Mouse (Mus musculus) kidney, embryonic 16.5 days (tissue): ENCODE data around the gene Tas2r118. TPM values are rescaled to one million over a fixed set of nuclear protein-coding genes. Genes with fewer than 3 reads are reported as not detected.
A peak's percentile ranks its signal among the peaks of the same experiment; 100 is the strongest.

Experiments used
- ATAC-seq: fragments of 200-750 bp; cut with Nextera tagmentation; 2 replicates; pipeline ENCODE4 v1.8.0; 2017; ENCODE audit warnings: moderate TSS enrichment; ENCODE audit not compliant: low FRiP score, low TSS enrichment
- H3K27ac ChIP-seq: fragments of 300-500 bp; sonication (generic); 2 replicates; pipeline ENCODE4 v1.5.1; 2014; ENCODE audit warnings: low read length
- H3K27me3 ChIP-seq: fragments of 300-500 bp; sonication (generic); 2 replicates; pipeline ENCODE4 v1.6.1; 2014; ENCODE audit warnings: low read length, control low read depth, mixed read lengths; ENCODE audit not compliant: insufficient read depth
- H3K36me3 ChIP-seq: fragments of 300-500 bp; sonication (generic); 2 replicates; pipeline ENCODE4 v1.6.1; 2014; ENCODE audit warnings: low read length, control low read depth, mixed read lengths; ENCODE audit not compliant: insufficient read depth
- H3K4me1 ChIP-seq: fragments of 300-500 bp; sonication (generic); 2 replicates; pipeline ENCODE4 v1.6.1; 2014; ENCODE audit warnings: low read length, control low read depth, mixed read lengths; ENCODE audit not compliant: insufficient read depth
- H3K4me2 ChIP-seq: fragments of 300-500 bp; sonication (generic); replicated peaks from 2 replicates; pipeline ENCODE4 v1.6.1; 2014; ENCODE audit warnings: low read depth, low read length
- H3K4me3 ChIP-seq: fragments of 300-500 bp; sonication (generic); 2 replicates; pipeline ENCODE4 v1.5.1; 2014; ENCODE audit warnings: mild to moderate bottlenecking, low read length
- H3K9ac ChIP-seq: fragments of 300-500 bp; sonication (generic); replicated peaks from 2 replicates; pipeline ENCODE4 v1.6.1; 2014; ENCODE audit warnings: low read length
- H3K9me3 ChIP-seq: fragments of 300-500 bp; sonication (generic); 2 replicates; pipeline ENCODE4 v1.6.1; 2016; ENCODE audit warnings: low read length, control low read depth
- WGBS: fragments of 180-500 bp; shearing (Covaris S2); extraction: QIAGEN DNeasy Blood & Tissue Kit; methylation state at CpG from one replicate; pipeline ENCODE4 v1.1.7; 2014; 5-methylcytosine and 5-hydroxymethylcytosine counted together
- polyA plus RNA-seq: library from polyadenylated mRNA; unstranded; fragments of >200 nt; fragmentation: Nextera tagmentation; extraction: Ambion mirVana; gene quantifications from 2 replicates; pipeline ENCODE4 v1.2.1, GENCODE M21; 2015

The Tas2r118 gene
- polyA plus RNA-seq, 1 experiment from 2014 or later: not detected

DNA sequence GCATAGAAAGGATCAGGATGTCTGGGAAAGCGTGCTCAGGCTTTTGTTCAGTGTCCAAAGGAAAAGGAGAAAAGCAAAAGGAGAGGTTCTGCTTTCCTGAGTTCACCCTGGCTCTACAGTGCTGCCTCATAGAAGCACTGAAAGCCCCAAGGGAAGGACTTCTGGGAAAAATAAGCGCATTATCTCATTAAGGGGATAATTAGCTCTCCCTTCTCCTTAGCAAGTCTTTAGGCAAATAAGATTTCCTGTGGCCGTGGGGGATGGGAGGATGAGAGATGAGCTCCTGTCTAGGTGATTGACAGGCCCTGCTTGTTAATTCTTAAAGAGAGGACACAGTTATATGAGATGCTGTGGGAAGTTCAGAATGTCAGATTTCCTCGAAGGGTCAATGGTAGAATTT is 33.4 kb downstream of the Tas2r118 start:
- no peak overlapping the region for H3K4me3 ChIP-seq
- H3K27ac ChIP-seq: no peak overlapping the region
- H3K9me3 ChIP-seq: no peaks in the 10 kb centered on the region
- H3K9ac ChIP-seq: no peak overlapping the region
- H3K36me3 ChIP-seq: no peaks in the 10 kb centered on the region
- H3K4me1 ChIP-seq: peaks cover 5% of the 10 kb centered on the region; the same call in 1 of the 2 replicates
- 71% methylated on average over 4 of the region's 4 CpGs for WGBS
- H3K4me2 ChIP-seq: no peak overlapping the region
- no peak for ATAC-seq
- no peaks in the 10 kb centered on the region for H3K27me3 ChIP-seq

- Histone ChIP-seq H3K9ac (no peak overlapping the region), H3K4me3 (no peak overlapping the region), H3K9me3 (no peaks in the 10 kb centered on the region), H3K4me1 (no peaks in the 10 kb centered on the region), H3K36me3 (no peaks in the 10 kb centered on the region), H3K4me2 (no peak overlapping the region), H3K27ac (no peak overlapping the region), H3K27me3 (no peaks in the 10 kb centered on the region)
- ATAC-seq: peak; percentile 42; the same call in 1 of the 2 replicates
- WGBS: 40% methylated on average over 2 of the region's 2 CpGs
Observed at GRCm38 (mm10) chr6:23923806-23924205, 46.1 kb downstream of the Tas2r118 start.

Other genes starting within 250 kb of the Tas2r118 start
- 5.2 and 6.2 TPM in 2 replicates for gene Cadps2, start 130.6 kb downstream of the Tas2r118 start, polyA plus RNA-seq
- gene Slc13a1, start 198.0 kb upstream of the Tas2r118 start, polyA plus RNA-seq: 5.1 and 6.0 TPM in 2 replicates